Mouse (Mus musculus) CD4-positive helper T cell, adult 2 months (primary cell): ENCODE measurements around the gene Olfr466.

ENCODE experiments used
- DNase-seq: peaks from one replicate; pipeline ENCODE4 v3.0.0-alpha.2; 2012; ENCODE audit warnings: low read depth, missing footprints, low spot score

Olfr466 gene

DNA sequence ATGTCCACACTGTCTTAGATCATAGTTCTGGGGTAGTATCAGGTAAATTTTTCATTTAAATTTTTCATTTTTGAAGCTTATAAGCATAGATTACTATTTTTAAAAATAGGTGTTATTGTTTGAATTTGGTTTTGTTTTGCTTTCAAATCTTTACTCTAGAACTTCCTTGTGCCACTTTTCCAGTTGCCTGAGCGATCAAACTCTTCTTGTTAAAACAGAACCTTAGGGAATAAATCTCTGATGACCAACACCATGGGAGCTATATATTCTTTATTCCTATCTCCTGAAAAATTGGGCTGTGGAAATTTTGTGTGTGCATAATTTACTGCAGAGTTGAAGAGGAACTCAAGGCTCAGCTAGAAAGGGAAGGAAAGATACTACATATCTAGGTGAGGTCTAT, at the start of gene Olfr466:
Olfr466 (plus strand) TSS at position 301 of the 400 bp plus-strand sequence.
- DNase-seq: no peak

DNA sequence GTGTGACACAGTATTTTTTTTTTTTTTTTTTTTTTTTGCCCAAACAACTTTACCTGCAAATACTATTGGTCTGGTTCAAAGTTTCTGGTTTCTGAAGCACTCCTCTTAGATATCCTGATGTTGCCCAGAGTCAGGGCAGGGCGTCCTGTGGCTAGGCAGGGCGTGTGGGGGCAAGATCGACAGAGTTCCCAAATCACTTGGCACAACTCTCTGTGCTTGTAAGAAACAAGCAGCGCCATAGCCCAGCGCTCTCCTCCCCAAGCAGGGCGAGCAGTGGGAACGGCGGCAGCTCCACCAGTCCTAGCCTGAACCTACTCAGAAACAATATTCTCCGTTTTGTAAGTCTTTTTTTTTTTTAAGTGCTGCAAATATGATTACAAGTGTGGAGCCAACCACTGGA, 49.4 kb upstream of the Olfr466 start:
- DNase-seq: no peak

DNA sequence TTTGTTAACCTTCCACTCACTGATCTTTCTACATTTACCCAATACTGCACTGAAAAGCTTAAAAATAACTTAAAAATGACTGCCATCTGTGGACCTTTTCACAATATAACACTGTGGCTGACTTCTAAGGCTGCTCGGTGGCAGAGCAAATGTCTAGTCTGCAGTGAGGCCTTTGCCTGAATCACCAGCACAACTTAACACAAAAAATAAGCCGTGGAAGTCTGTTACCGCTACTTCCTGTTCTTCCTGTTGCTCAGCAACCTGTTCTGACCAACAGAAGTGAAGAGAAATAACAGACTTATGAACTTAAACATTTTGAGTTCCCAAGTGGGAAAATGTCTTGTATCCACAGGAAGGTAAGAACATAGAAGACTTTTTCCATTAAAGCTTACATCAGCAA, 48.8 kb upstream of the Olfr466 start:
- peak; percentile 15 for DNase-seq

DNA sequence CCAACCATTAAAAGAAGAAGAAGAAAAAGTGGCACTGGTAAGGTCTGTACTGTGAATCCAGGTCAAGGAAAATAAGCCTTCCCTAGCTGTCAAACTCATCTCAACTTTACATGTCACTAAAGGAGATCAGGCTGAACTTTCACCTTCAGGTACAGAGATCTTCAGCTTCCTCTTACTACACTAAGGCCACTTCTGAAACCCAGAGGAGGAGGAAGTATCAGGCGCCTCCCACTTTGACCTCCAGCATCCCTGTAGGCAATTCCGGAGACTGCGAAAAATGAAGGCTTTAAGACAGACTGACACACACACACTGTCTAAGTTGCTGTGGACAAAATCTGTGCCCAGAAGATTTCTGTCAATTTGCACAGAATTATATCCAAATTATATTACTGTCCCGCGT, 38.1 kb upstream of the Olfr466 start:
- DNase-seq: peak; percentile 34

- DNase-seq: peak; percentile 92
These were observed 37.5 kb upstream of the Olfr466 start, which contains the start of gene Mfsd14b for GRCm38 (mm10) chr13:65112459-65113110. TSS of gene Mfsd14b (minus strand) at chr13:65112975.

DNA sequence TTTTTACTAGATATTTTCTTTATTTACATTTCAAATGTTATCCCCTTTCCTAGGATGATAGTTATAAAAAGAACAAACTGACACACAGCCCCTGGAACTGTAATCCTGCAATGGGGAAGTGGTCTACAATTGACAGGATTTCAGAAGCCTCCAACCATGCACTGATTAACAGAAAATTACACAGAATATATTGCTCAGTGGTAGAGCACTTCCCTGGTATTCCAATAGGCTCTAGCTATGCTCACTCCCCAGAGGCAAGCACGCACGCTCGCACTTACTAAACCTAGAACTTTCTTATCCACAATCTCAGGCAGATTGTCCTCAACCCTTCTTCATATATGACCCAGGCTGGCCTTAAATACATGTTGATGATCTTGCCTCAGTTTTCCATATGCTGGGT, 36.8 kb upstream of the Olfr466 start:
- DNase-seq: no peak

DNA sequence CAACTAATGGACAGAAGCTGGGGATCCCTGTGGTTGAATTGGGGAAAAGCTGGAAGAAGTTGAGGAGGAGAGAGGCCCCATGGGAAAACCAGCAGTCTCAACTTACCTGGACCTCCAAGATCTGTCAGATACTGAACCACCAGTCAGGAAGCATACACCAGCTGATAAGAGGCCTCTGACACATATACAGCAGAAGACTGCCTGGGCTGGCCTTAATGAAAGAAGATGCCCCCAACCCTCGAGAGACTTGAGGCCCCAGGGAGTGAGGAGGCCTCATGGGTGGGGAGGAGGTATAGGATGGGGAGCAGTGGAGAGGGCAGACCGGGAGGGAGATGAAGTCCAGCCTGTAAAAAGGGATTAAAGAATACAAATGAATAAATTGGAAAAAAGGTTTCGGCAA, 29.1 kb upstream of the Olfr466 start:
- no peak for DNase-seq

- DNase-seq: no peak
These were observed 27.9 kb upstream of the Olfr466 start for GRCm38 (mm10) chr13:65122111-65122510.

- DNase-seq: no peak
These were observed 22.8 kb upstream of the Olfr466 start for GRCm38 (mm10) chr13:65127063-65127847.

DNA sequence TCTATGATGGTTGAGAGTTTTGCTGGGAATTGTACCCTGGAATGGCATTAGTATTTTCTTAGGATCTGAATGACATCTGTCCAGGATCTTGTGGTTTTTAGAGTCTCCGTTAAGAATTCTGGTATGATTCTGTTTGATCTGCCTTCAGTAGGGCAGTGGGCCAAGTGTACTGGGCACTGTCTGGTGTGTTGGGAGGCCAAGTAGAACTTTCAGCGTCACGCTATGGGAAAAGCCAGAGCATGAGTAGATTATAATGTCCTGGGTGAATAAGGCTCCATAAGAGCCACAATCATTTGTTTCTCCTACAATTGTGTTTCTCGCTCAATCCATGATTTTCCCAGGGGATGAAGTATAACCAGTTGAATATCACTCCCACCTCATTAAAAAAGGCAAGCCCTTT, 12.3 kb upstream of the Olfr466 start, which contains the start of gene Olfr465-ps1:
Olfr465-ps1 (plus strand) TSS at position 301 of the 400 bp plus-strand sequence.
- no peak for DNase-seq

DNA sequence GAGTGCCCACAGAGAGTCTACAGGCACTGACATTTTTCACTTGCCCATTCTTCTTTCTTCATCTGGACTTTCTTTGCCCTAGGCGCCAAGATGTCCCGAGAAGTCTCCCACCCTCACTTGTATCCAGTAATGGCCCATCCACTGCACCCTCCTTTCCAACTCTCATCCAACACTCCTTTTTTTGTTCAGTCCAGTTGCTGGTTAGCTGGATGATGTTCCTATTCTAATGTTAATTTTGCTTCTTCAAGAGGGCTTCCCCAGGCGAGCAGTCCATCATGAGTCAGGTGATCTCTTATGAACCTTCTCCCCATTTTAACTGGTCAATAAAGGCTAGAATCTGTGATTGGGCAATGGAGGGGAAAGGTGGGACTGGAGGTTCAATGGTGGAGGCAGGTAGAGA, 24.1 kb downstream of the Olfr466 start:
- no peak for DNase-seq

DNA sequence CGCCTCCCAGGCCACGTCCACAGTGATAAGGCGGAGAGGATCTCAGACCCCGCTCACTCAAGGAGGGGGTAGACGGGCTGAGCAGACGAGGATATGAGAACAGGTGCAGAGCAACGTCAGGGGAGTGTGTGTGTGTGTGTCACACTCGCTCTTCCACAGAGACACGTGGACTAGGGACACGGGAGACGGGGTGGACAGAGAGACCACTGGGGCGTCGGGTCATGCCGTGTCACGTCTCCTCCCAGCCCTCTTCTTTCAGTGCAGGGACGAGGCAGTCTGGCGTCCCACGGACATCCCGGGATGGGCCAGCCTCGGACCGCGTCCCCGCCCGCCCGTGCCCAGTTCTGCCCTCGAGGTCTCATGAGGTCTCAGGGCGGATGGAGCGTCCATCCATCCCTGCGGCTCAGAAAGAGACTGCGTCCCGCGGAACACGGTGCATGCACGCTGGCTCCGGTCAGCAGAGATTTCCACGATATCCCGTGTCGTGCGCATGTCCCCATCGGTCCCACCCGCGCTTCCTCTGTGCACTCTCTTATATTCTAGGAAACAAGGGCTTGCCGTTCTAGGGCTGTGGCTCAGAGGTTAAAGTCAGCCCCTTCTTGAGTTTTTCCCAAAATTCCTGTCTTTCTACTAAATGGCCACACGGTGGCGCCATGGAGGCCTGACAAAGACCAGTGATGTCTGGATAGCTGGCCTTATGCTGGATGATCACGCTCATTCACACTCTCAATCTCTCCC, 25.9 kb downstream of the Olfr466 start:
- peak; percentile 48 for DNase-seq

DNA sequence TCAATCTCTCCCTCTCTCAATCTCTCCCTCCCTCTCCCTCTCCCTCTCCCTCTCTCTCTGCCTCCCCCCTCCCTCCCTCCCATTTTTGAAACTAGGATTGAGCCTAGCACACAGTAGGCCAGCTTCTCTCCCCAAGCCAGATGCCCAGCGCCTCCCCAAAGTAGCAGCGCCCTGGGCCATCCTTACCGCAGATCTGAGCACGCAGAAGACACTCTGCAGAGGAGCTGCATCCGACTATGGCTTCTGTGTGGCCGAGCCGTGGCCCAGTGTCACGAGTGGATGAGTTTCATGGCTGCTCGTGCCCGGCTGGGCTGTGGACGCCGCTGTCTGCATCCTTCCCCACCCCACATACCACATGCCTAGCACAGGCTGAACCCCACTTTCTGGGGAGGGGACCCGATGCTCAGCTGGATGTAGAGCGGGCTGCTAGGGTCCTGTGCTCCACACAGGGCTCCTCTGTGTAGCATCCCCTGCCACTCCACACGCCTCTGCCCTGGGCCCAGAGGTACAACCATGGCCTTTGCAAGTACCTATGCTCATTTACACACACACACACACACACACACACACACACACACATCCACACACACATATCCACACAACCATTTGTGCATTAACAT, 26.5 kb downstream of the Olfr466 start:
- peak; percentile 2 for DNase-seq

GRCm38 (mm10) chr13:65200667-65201066, 50.6 kb downstream of the Olfr466 start:
- DNase-seq: no peak
